Mouse (Mus musculus) right cerebral cortex, postnatal 14 days (tissue): Measurements from ENCODE around the gene Aqr.

Experiments
- DNase-seq: peaks from one replicate; pipeline ENCODE4 v3.0.0; 2022

Aqr gene

DNA sequence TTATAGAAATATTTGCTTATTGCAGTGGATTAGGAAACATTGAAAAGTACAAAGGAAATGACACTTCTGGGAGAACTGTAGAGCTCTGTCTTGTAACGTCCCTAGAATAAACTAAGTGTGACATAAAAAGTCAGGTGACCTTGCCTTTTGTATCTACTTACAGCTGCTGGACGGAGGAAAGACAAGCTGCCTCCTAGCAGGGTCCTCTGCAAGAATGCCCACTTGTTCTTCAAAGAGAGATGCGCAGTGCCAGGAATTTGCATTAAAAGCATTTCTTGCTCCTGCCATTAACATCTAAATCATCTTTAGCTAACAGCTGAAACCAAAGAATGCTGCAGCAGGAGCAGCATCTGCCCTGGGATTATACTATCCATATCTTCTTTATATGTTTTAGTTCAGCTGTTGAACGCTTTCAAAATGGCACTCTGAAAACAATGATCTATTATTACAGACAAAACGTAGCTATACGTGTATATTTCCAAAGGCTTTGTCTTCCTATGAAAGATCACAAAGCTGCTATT is 126.7 kb downstream of the Aqr start:
- no peak for DNase-seq

DNA sequence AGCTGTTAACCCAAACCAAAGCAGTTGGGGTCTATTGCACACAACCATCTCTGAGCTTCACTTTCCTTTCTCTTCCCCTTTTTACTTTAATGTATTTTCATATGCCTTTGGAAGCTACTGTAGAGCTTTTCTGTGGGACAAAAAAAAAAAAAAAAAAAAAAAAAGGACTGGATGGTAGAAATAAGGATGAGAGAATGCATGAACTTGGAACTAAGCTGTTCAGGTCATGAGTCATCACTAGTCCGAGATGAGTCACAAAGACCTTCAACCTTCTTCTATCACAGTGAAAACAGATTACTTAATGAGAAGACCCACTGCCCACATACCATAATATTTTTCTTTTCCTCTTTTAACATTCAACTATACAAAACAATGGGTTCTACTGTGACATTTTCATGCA is 127.2 kb downstream of the Aqr start:
- no peak for DNase-seq

DNA sequence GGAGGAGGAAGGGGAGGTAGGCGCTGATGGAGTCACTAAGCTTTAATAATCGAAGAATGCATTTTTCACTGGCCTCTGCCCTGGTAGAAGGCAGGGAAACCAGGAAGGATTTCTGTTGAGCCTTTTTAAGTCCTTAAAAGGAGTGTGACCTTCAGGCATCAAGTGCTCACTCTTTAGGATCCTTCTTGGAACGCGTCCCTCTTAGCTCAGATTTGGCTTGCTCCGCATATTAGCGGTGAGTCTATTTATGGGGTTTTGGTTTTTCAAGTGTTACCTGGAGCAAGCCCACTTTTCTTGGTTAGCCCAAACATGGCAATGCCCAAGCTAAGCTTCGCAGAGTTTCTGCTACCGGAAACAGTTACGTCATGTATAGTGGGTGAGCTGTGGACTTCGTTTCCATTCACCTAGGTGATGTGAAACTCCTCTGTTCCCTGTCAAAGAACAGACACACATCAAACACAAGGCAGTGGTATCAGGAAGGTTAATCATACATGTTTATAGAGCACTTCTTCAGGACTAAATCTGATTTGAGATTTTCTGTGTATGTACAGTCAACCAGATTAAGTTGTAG is 128.5 kb downstream of the Aqr start:
- no peak for DNase-seq

- no peak for DNase-seq
These were observed 129.4 kb downstream of the Aqr start for GRCm38 (mm10) chr2:114057303-114057853.

- no peak for DNase-seq
These were observed 132.7 kb downstream of the Aqr start for GRCm38 (mm10) chr2:114054129-114054528.

- no peak for DNase-seq
These were observed 133.9 kb downstream of the Aqr start, which contains the start of gene Actc1 for GRCm38 (mm10) chr2:114052696-114053598. Gene Actc1, minus strand, starts transcription at chr2:114053548.

- no peak for DNase-seq
These were observed 135.0 kb downstream of the Aqr start for GRCm38 (mm10) chr2:114051871-114052241.
